Mouse (Mus musculus) kidney, postnatal 0 days (tissue): ENCODE data around the gene Arl13b. TPM values are rescaled to one million over a fixed set of nuclear protein-coding genes. Genes with fewer than 3 reads are reported as not detected.

ENCODE experiments used
- ATAC-seq: fragments of 200-750 bp; cut with Nextera tagmentation; replicated peaks from 2 replicates; pipeline ENCODE4 v1.8.0; 2017; ENCODE audit warnings: low read depth, moderate number of reproducible peaks, moderate TSS enrichment, moderate library complexity; ENCODE audit not compliant: low FRiP score
- DNase-seq: peaks from one replicate; pipeline ENCODE4 v3.0.0-alpha.2; 2016; ENCODE audit warnings: low spot score
- H3K27ac ChIP-seq: fragments of 300-500 bp; sonication (generic); 2 replicates; pipeline ENCODE4 v1.5.1; 2014; ENCODE audit warnings: mild to moderate bottlenecking
- H3K27me3 ChIP-seq: fragments of 300-500 bp; sonication (generic); 2 replicates; pipeline ENCODE4 v1.6.1; 2014; ENCODE audit warnings: low read length, mixed read lengths; ENCODE audit not compliant: insufficient read depth
- H3K36me3 ChIP-seq: fragments of 300-500 bp; sonication (generic); 2 replicates; pipeline ENCODE4 v1.6.1; 2014; ENCODE audit warnings: low read length, mixed read lengths; ENCODE audit not compliant: insufficient read depth
- H3K4me1 ChIP-seq: fragments of 300-500 bp; sonication (generic); replicated peaks from 2 replicates; pipeline ENCODE4 v1.6.1; 2014; ENCODE audit warnings: antibody characterized with exemption, low read length, mixed read lengths; ENCODE audit not compliant: insufficient read depth
- H3K4me2 ChIP-seq: fragments of 300-500 bp; sonication (generic); 2 replicates; pipeline ENCODE4 v1.6.1; 2014; ENCODE audit warnings: mild to moderate bottlenecking, low read length, moderate library complexity, mixed read lengths
- H3K4me3 ChIP-seq: fragments of 300-500 bp; sonication (generic); replicated peaks from 2 replicates; pipeline ENCODE4 v1.5.1; 2014; ENCODE audit warnings: low read depth, low read length
- H3K9ac ChIP-seq: fragments of 300-500 bp; sonication (generic); 2 replicates; pipeline ENCODE4 v1.6.1; 2014; ENCODE audit warnings: low read depth, low read length
- H3K9me3 ChIP-seq: fragments of 300-500 bp; sonication (generic); replicated peaks from 2 replicates; pipeline ENCODE4 v1.6.1; 2016; ENCODE audit warnings: low read length, inconsistent platforms, mixed read lengths
- CTCF ChIP-seq: IDR thresholded peaks from 2 replicates; pipeline ENCODE4 v1.5.1; 2016; ENCODE audit warnings: antibody characterized with exemption, low read depth, mild to moderate bottlenecking, moderate library complexity
- WGBS: fragments of 180-500 bp; shearing (Covaris S2); extraction: QIAGEN DNeasy Blood & Tissue Kit; methylation state at CpG from one replicate; pipeline ENCODE4 v1.1.7; 2014; 5-methylcytosine and 5-hydroxymethylcytosine counted together
- polyA plus RNA-seq: library from polyadenylated mRNA; unstranded; fragments of >200 nt; fragmentation: Nextera tagmentation; extraction: Ambion mirVana; gene quantifications from 2 replicates; pipeline ENCODE4 v1.2.1, GENCODE M21; 2015

Gene Arl13b
- polyA plus RNA-seq, 1 experiment from 2014 or later: 21.3 TPM

DNA sequence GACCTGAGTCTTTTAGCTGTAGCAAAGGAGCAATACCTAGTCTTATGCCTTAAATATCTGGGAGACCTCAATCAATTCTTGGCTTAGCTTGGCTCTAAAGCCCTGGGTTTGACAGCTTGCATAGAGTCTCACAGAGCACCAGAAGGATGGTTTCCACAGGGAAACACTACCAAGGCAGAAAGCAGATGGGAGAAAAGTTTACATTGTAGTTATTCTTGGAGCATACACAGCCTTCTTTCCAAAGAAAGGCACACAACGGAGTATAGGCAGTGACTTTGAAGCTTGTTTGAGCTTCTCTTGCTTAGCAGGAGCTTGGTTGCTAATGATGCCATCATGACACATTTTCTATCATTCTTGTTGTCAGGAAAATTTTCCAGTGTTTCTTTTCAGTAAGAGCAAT, 13.3 kb upstream of the Arl13b start:
- no peak overlapping the region for H3K27ac ChIP-seq
- 85% methylated on average over 1 of the region's 1 CpGs for WGBS
- no peaks in the 10 kb centered on the region for H3K36me3 ChIP-seq
- H3K9me3 ChIP-seq: no peaks in the 10 kb centered on the region
- DNase-seq (no peak), ATAC-seq (no peak)
- no peak overlapping the region for H3K4me3 ChIP-seq
- no peak for TF ChIP-seq CTCF
- H3K9ac ChIP-seq: no peak overlapping the region
- no peaks in the 10 kb centered on the region for H3K4me1 ChIP-seq
- H3K27me3 ChIP-seq: no peaks in the 10 kb centered on the region
- no peak overlapping the region for H3K4me2 ChIP-seq

DNA sequence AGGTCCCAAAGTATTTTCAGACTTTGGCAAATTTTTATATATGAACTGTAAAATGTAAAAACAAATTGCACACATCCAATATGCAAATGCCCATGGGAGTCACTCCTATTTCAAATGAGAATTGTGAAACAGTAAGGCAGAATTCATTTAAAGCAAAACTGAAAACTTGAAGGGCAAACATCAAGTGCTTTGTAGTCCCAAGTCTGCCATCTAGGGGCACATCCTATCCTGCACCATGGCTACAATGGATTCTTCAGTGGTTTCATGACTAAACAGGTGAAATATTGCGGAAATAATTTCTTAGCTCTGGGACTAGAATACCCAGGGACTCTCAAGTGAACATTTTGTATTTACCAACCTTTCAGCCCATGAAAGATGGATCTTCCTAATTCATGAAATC, 11.2 kb upstream of the Arl13b start:
- Histone ChIP-seq H3K9ac (no peak overlapping the region), H3K4me2 (no peak overlapping the region), H3K27ac (no peak overlapping the region), H3K27me3 (no peaks in the 10 kb centered on the region), H3K4me3 (no peak overlapping the region), H3K36me3 (no peaks in the 10 kb centered on the region), H3K4me1 (no peaks in the 10 kb centered on the region), H3K9me3 (no peaks in the 10 kb centered on the region)
- 91% methylated on average over 1 of the region's 1 CpGs for WGBS
- peak; percentile 30 for DNase-seq
- TF ChIP-seq CTCF: peak; percentile 59
- ATAC-seq: no peak

DNA sequence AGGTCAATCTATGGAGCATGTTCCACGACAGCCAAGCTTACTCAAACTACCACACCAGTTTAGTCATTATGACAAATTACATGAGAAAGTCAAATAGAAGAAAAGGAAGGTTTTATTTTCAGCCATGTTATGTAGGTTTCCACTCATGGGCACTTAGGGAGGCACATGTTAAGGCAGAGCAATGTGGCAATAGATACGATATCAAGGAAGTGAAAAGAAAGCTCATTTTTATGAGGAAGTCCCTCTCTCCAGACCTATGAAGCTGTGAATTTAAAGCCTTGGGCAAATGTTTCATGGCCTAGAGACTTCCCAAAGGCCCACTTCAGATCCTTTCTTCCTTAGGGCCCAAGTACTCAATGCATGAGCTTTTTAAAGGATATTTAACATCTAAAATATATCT, 10.7 kb upstream of the Arl13b start:
- Histone ChIP-seq H3K27me3 (no peaks in the 10 kb centered on the region), H3K27ac (no peak overlapping the region), H3K9ac (no peak overlapping the region), H3K4me2 (no peak overlapping the region), H3K4me1 (no peaks in the 10 kb centered on the region), H3K9me3 (no peaks in the 10 kb centered on the region), H3K36me3 (no peaks in the 10 kb centered on the region), H3K4me3 (no peak overlapping the region)
- 92% methylated on average over 2 of the region's 2 CpGs for WGBS
- no peak for DNase-seq
- no peak for ATAC-seq
- TF ChIP-seq CTCF: no peak

DNA sequence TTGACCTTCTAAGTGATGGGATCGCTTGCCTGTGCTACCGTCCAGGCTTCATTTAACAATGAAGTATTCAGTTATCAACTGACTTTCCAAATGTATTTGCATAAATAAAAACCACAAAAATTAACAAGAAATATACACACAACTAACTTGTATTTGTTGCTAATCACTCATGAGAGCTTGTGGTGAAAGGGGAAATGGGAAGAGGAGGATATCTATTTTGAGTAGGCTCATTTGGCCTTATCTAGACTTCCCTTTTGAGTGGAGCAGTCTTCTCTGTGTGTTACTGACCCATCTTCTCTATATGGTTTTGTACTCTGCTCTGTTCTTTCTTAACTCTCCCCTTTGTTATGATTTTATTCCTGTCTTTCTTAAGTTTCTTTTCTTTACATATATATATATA, 9.4 kb upstream of the Arl13b start:
- H3K4me3 ChIP-seq: no peak overlapping the region
- TF ChIP-seq CTCF: no peak
- H3K4me1 ChIP-seq: no peaks in the 10 kb centered on the region
- H3K9me3 ChIP-seq: no peaks in the 10 kb centered on the region
- no peak overlapping the region for H3K4me2 ChIP-seq
- ATAC-seq (no peak), DNase-seq (no peak)
- no peak overlapping the region for H3K9ac ChIP-seq
- no peaks in the 10 kb centered on the region for H3K27me3 ChIP-seq
- H3K27ac ChIP-seq: no peak overlapping the region
- 92% methylated on average over 2 of the region's 2 CpGs for WGBS
- H3K36me3 ChIP-seq: no peaks in the 10 kb centered on the region

DNA sequence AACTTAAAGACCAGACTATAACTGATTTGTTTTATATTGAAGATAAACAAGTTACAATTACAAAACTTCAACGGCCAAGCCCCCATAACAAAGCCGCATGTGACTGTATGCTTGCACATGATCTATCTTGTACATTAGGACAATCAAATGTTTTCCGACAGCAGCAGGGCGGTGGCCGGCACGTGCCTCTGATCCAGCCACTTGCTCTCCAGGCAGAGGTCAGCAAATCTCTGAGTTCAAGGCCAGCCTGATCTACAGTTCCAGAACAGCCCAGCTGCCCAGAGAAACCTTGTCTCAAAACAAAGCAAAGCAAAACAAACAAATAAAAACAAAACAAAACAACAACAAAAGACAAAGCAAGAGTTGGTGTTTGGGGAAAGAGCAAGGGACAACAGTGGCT, 8.5 kb upstream of the Arl13b start:
- WGBS: 71% methylated on average over 6 of the region's 6 CpGs
- H3K4me2 ChIP-seq: peak overlapping the region; percentile 85; the same call in 1 of the 2 replicates

DNA sequence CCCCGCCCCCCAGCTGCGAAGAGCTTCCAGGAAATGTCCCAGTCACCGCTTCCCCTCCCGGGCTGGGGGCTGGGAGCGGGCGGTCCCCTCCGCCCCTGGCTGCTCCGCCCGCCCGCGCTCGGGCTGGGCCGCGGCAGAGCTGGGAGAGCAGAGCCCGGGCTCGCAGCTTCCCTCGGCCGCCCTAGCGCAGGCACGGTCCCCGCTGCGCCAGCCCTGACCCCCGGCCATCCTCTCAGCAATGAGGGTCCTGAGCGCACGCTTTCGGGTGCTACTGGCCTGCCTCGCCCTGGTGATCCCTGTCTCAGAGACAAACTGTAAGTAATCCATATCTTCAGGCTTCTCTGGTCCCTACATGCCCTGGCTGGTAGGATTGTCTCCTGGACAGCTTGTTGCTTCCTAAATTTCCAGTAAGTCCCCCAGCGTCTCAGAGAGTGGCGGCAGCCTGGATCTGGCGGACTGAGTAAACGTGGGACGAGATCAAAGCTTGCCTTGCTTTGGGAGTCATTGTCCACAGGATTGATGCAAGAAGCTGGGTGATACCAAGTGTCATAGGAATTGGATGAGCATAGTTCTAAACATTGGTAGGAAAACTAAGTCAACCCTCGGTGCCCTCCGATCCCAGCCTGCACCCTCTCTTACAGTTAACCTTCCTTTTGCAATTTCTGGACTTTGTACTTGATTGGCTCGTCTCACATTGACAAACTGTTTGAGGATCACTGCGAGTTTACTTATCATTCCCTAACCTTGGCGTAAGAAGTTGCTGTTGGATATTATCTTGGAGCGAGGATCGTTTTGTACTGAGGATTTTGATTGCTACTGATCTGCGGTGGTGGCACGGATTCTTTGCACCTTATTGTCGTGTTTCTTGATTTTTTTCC, 7.6 kb upstream of the Arl13b start, which contains the start of gene Pros1:
TSS of gene Pros1 (plus strand) at position 117 of the 878 bp plus-strand sequence.
- Histone ChIP-seq H3K27me3 (no peaks in the 10 kb centered on the region), H3K9ac (peak within 1 kb of the TSS; percentile 83), H3K4me3 (peak within 1 kb of the TSS; percentile 70), H3K27ac (peak within 1 kb of the TSS; percentile 84), H3K9me3 (no peaks in the 10 kb centered on the region), H3K4me2 (peak within 1 kb of the TSS; percentile 85), H3K4me1 (no peaks in the 10 kb centered on the region), H3K36me3 (no peaks in the 10 kb centered on the region)
- ATAC-seq (peak; percentile 93), DNase-seq (peak; percentile 74)
- no peak for TF ChIP-seq CTCF
- WGBS: 3% methylated on average over 38 of the region's 42 CpGs

More for the DNA sequence above, 8.5 kb upstream of the Arl13b start:
- Histone ChIP-seq H3K9ac (no peak overlapping the region), H3K4me3 (no peak overlapping the region), H3K4me1 (no peaks in the 10 kb centered on the region), H3K36me3 (no peaks in the 10 kb centered on the region), H3K27me3 (no peaks in the 10 kb centered on the region), H3K27ac (no peak overlapping the region), H3K9me3 (no peaks in the 10 kb centered on the region)
- ATAC-seq: no peak
- no peak for TF ChIP-seq CTCF
- no peak for DNase-seq
